Mouse (Mus musculus) monocyte, adult 2 months (primary cell): ENCODE results near the gene Fasl.
A peak's percentile ranks its signal among the peaks of the same experiment; 100 is the strongest.

Experiments
- DNase-seq, 2 experiments: peaks; one replicate each; pipeline ENCODE4 v3.0.0; 2022; ENCODE audit warnings: low spot score in 2 of 2, low read depth in 1 of 2

Fasl gene

GRCm38 (mm10) chr1:161788339-161788738 is at the start of gene Fasl:
Gene Fasl, minus strand, starts transcription at chr1:161788495.
- no peak for DNase-seq

- no peak for DNase-seq
Observed at GRCm38 (mm10) chr1:161826677-161827076, 38.4 kb upstream of the Fasl start.

GRCm38 (mm10) chr1:161809428-161809827 is 21.1 kb upstream of the Fasl start:
- no peak for DNase-seq

GRCm38 (mm10) chr1:161808980-161809379 is 20.7 kb upstream of the Fasl start:
- DNase-seq: no peak

GRCm38 (mm10) chr1:161804541-161804971 is 16.3 kb upstream of the Fasl start:
- DNase-seq: no peak

GRCm38 (mm10) chr1:161801321-161801720 is 13.0 kb upstream of the Fasl start:
- no peak for DNase-seq

GRCm38 (mm10) chr1:161800256-161800655 is 12.0 kb upstream of the Fasl start:
- DNase-seq: no peak

GRCm38 (mm10) chr1:161799791-161800190 is 11.5 kb upstream of the Fasl start:
- DNase-seq: no peak

- DNase-seq: no peak
Observed at GRCm38 (mm10) chr1:161798866-161799265, 10.6 kb upstream of the Fasl start.

- DNase-seq: no peak
Observed at GRCm38 (mm10) chr1:161794447-161795211, 6.3 kb upstream of the Fasl start.

- no peak for DNase-seq
Observed at GRCm38 (mm10) chr1:161793321-161793720, 5.0 kb upstream of the Fasl start.

- no peak for DNase-seq
Observed at GRCm38 (mm10) chr1:161792687-161792969, 4.3 kb upstream of the Fasl start.

- no peak for DNase-seq
Observed at GRCm38 (mm10) chr1:161791854-161792686, 3.8 kb upstream of the Fasl start.

- DNase-seq: no peak
Observed at GRCm38 (mm10) chr1:161782725-161783124, 5.6 kb downstream of the Fasl start.

GRCm38 (mm10) chr1:161781594-161781993 is 6.7 kb downstream of the Fasl start:
- DNase-seq: no peak

- DNase-seq: no peak
Observed at GRCm38 (mm10) chr1:161779057-161779456, 9.2 kb downstream of the Fasl start.

GRCm38 (mm10) chr1:161775151-161775550 is 13.1 kb downstream of the Fasl start:
- no peak for DNase-seq

- DNase-seq: no peak
Observed at GRCm38 (mm10) chr1:161771293-161771692, 17.0 kb downstream of the Fasl start.

- no peak for DNase-seq
Observed at GRCm38 (mm10) chr1:161769329-161769728, 19.0 kb downstream of the Fasl start.

- DNase-seq: no peak
Observed at GRCm38 (mm10) chr1:161767101-161767524, 21.2 kb downstream of the Fasl start.

- peak in 1 of 2 experiments; percentile 31 for DNase-seq
Observed at GRCm38 (mm10) chr1:161766656-161767055, 21.6 kb downstream of the Fasl start.

- no peak for DNase-seq
Observed at GRCm38 (mm10) chr1:161765932-161766331, 22.4 kb downstream of the Fasl start.
